Mouse (Mus musculus): ENCODE results near the gene Oard1.

The Oard1 gene

GRCm38 (mm10) chr17:48409380-48410298 is at the start of gene Oard1, which contains the start of gene Nfya:
Gene Oard1 (plus strand): TSS chr17:48410014.
Gene Nfya (minus strand): TSS chr17:48409906.
- DNase-seq (ENCODE audit: low spot score in 2 of 2): peak; percentile 100

- DNase-seq (ENCODE audit: low spot score in 2 of 2): no peak
These were observed 49.4 kb upstream of the Oard1 start for GRCm38 (mm10) chr17:48360462-48360861.

GRCm38 (mm10) chr17:48362346-48362745 is 47.5 kb upstream of the Oard1 start:
- DNase-seq (ENCODE audit: low spot score in 2 of 2): no peak

- peak in 1 of 2 experiments; percentile 17 for DNase-seq (ENCODE audit: low spot score in 2 of 2)
These were observed 46.8 kb upstream of the Oard1 start for GRCm38 (mm10) chr17:48362966-48363365.

GRCm38 (mm10) chr17:48363421-48363965 is 46.3 kb upstream of the Oard1 start:
- no peak for DNase-seq (ENCODE audit: low spot score in 2 of 2)

GRCm38 (mm10) chr17:48365511-48366155 is 44.2 kb upstream of the Oard1 start:
- no peak for DNase-seq (ENCODE audit: low spot score in 2 of 2)

GRCm38 (mm10) chr17:48366806-48367205 is 43.0 kb upstream of the Oard1 start:
- no peak for DNase-seq (ENCODE audit: low spot score in 2 of 2)

GRCm38 (mm10) chr17:48371621-48372020 is 38.2 kb upstream of the Oard1 start:
- no peak for DNase-seq (ENCODE audit: low spot score in 2 of 2)

- no peak for DNase-seq (ENCODE audit: low spot score in 2 of 2)
These were observed 36.8 kb upstream of the Oard1 start for GRCm38 (mm10) chr17:48372987-48373386.

- no peak for DNase-seq (ENCODE audit: low spot score in 2 of 2)
These were observed 33.7 kb upstream of the Oard1 start for GRCm38 (mm10) chr17:48376102-48376501.

GRCm38 (mm10) chr17:48379050-48379449 is 30.8 kb upstream of the Oard1 start:
- no peak for DNase-seq (ENCODE audit: low spot score in 2 of 2)

GRCm38 (mm10) chr17:48385786-48386461 is 23.9 kb upstream of the Oard1 start:
- no peak for DNase-seq (ENCODE audit: low spot score in 2 of 2)

GRCm38 (mm10) chr17:48388666-48389065 is 21.1 kb upstream of the Oard1 start:
- no peak for DNase-seq (ENCODE audit: low spot score in 2 of 2)

- DNase-seq (ENCODE audit: low spot score in 2 of 2): no peak
These were observed 20.4 kb upstream of the Oard1 start for GRCm38 (mm10) chr17:48389442-48389841.

GRCm38 (mm10) chr17:48391446-48391845 is 18.4 kb upstream of the Oard1 start:
- no peak for DNase-seq (ENCODE audit: low spot score in 2 of 2)

GRCm38 (mm10) chr17:48392616-48393015 is 17.2 kb upstream of the Oard1 start:
- no peak for DNase-seq (ENCODE audit: low spot score in 2 of 2)

- DNase-seq (ENCODE audit: low spot score in 2 of 2): no peak
These were observed 8.1 kb upstream of the Oard1 start for GRCm38 (mm10) chr17:48401710-48402109.

GRCm38 (mm10) chr17:48402751-48403150 is 7.1 kb upstream of the Oard1 start:
- no peak for DNase-seq (ENCODE audit: low spot score in 2 of 2)

- DNase-seq (ENCODE audit: low spot score in 2 of 2): no peak
These were observed 6.0 kb upstream of the Oard1 start for GRCm38 (mm10) chr17:48403848-48404247.

- no peak for DNase-seq (ENCODE audit: low spot score in 2 of 2)
These were observed 5.1 kb upstream of the Oard1 start for GRCm38 (mm10) chr17:48404706-48405105.

GRCm38 (mm10) chr17:48407154-48407553 is 2.7 kb upstream of the Oard1 start:
- no peak for DNase-seq (ENCODE audit: low spot score in 2 of 2)
